ENCODE assay signal across 8 mouse cellular contexts in the genomic region with DNA sequence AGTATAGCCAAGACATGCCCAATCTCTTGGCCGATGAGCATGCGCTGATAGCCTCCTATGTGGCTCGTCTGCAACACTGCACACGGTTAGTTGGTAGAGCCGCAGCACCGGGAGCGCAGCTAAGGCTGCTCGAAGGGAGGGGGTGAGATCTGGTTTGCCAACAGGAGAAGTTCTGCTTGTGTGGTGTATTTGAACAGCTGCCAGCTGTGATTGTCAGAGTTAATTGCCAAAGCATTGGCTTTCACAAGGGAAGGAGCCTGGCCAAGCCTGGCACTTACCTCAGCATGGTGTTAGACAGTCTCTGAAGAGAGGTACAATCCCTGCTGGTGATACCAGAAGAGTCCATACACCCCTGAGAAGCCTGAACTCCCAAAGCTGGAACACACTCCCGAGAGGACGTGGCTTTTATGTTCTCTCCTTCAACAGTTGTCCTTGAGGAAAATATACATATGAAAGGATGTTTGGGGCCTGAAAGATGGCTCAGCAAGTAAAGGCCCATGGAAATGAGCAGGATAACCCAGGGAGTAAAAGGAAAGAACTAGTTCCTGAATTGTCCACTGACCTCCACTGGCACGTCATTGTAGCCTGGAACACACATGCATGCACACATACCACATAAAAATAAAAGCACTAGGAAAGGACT.
DNase-seq lines count a peak whose midpoint lies in the region; ATAC-seq lines count a peak whose summit lies in the region.

No protein-coding gene starts in this region.

- peak; percentile 58 for DNase-seq in adrenal gland, postnatal 10 days
- no peak for DNase-seq in adrenal gland, adult 18-20 months (ENCODE audit: low spot score in 2 of 2)
- DNase-seq in lung, postnatal 14 days = no peak
- no peak for DNase-seq in spleen, adult 18-20 months
- no peak for DNase-seq in thymus, postnatal 25 days

- H3K27me3 ChIP-seq in lung, embryonic 16.5 days (ENCODE audit: control insufficient read depth, insufficient read depth, low read depth, low read length) = no peaks in the 10 kb centered on the region
- H3K27me3 ChIP-seq in heart, embryonic 15.5 days = no peaks in the 10 kb centered on the region

- peak overlapping the region; percentile 69 for H3K27ac ChIP-seq in lung, embryonic 16.5 days (ENCODE audit: low read length)
- peak overlapping the region; percentile 55 for H3K27ac ChIP-seq in heart, embryonic 15.5 days

- H3K4me3 ChIP-seq in lung, embryonic 16.5 days (ENCODE audit: low read length) = no peak overlapping the region
- no peak overlapping the region for H3K4me3 ChIP-seq in heart, embryonic 15.5 days

- H3K4me2 ChIP-seq in lung, embryonic 16.5 days (ENCODE audit: low read depth, low read length) = no peak overlapping the region
- no peak overlapping the region for H3K4me2 ChIP-seq in heart, embryonic 15.5 days

- no peaks in the 10 kb centered on the region for H3K9me3 ChIP-seq in lung, embryonic 16.5 days (ENCODE audit: control insufficient read depth, low read length)
- no peaks in the 10 kb centered on the region for H3K9me3 ChIP-seq in heart, embryonic 15.5 days (replicated peaks)

- WGBS in lung, embryonic 16.5 days = 42% methylated on average over 11 of the region's 11 CpGs
- 49% methylated on average over 11 of the region's 11 CpGs for WGBS in heart, embryonic 15.5 days

- H3K9ac ChIP-seq in lung, embryonic 16.5 days (ENCODE audit: low read length) = no peak overlapping the region
- no peak overlapping the region for H3K9ac ChIP-seq in heart, embryonic 15.5 days

- no peaks in the 10 kb centered on the region for H3K36me3 ChIP-seq in lung, embryonic 16.5 days (ENCODE audit: control insufficient read depth, insufficient read depth, low read length)
- H3K36me3 ChIP-seq in heart, embryonic 15.5 days = no peaks in the 10 kb centered on the region

- H3K4me1 ChIP-seq in lung, embryonic 16.5 days (replicated peaks; ENCODE audit: control insufficient read depth, insufficient read depth, low read length) = peaks cover 3% of the 10 kb centered on the region; the same call in 1 of the 2 replicates
- peaks cover 11% of the 10 kb centered on the region for H3K4me1 ChIP-seq in heart, embryonic 15.5 days (replicated peaks)

- ATAC-seq in lung, embryonic 16.5 days (ENCODE audit: low read depth) = peak; percentile 66; the same call in 1 of the 2 replicates
- no peak for ATAC-seq in heart, embryonic 15.5 days (replicated peaks; ENCODE audit: insufficient number of reproducible peaks, insufficient read depth, low FRiP score, low read depth)
- peak; percentile 61 for ATAC-seq in megakaryocyte progenitor cell, adult 5-6 weeks (replicated peaks; ENCODE audit: poor library complexity)
